Mouse (Mus musculus): ENCODE results near the gene Grb2.

Grb2 gene

DNA sequence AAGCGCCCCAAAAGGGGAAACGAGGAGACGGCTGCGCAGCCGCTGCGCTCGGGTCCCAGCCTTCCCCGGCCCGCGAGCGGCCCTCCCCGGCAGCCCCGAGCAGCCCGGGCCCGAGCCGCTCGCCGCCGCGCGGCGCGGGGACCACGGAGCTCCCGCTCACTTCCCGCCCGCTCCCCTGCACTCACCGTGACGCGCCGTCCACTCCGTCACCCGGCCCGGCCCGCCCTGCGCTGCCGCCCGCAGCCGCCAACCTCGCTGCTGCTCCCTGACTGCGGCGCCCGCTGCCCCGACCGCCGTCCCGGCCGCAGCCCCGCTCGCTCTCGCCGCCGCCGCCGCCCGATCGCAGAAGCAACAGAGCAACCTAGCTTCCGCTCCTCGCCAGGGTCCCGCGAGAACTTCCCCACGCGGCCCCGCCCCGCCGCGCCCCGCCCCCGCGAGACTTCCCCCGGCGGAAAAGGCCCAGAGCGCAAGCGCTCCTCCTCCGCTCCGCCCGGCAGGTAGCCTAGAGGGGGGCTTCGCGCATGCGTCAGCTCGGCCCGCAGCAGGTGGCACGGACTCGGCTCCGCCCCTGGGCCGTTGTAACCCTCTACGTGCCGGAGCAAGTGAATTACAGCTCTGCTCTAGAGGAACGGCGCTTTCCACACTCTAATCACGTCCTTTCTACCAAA, at the start of gene Grb2:
Gene Grb2, minus strand, starts transcription at position 389 of the 668 bp plus-strand sequence.
- peak; percentile 99 for DNase-seq

DNA sequence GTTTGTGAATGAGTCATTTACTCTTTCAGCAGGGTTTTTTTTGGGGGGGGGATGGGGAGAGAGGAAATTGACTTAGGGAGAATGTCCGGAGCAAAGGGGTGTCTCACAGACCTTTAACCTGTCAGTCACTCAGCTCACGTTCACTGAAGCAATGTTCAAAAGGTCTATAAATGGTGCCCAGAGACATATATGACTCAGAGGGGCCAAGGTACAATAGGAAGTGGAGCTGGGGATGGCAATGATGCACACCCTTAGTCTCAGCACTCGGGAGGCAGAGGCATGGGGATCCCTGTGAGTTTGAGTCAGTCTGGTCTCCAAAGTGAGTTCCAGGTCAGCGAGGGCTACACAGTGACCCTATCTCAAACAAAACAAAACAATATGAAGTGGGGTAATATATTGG, 45.1 kb upstream of the Grb2 start:
- DNase-seq, result no peak

DNA sequence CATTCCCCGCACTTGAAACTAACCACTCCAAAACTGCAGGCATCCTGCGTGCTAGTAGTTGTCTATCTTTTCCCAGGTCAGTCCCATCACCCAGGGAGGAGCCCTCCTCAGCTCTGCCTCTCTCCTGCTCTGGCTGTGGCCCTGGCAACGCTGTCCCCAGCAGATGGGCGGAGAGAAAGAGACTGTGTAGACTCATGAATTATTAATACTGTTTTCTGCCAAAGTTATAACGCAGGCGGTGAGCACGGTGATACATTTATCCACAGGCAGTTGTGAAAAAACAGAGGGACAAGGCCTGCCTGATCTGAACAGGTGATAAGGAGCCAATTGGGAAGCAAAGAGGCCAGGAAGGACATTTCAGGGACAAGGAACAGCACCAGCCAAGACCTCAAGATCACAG, 44.3 kb upstream of the Grb2 start:
- no peak for DNase-seq

DNA sequence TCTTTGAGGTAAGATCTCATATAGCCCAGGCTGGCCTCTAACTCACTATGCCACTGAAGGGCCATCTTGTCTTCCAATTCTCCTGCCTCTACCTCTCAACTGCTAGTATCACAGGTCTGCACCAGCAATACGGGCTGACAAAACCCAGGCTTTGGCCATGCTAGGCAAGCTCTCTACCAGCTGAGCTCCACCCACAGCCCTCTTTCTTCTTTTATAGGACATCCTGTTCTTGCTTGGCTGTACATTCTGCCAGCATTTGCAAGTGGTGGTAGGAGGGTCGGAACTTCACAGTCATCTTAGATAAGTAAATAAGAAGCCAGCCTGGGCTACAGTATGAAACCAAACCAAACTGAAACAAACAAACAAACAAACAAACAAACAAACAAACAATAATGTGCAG, 43.3 kb upstream of the Grb2 start:
- DNase-seq, result no peak

DNA sequence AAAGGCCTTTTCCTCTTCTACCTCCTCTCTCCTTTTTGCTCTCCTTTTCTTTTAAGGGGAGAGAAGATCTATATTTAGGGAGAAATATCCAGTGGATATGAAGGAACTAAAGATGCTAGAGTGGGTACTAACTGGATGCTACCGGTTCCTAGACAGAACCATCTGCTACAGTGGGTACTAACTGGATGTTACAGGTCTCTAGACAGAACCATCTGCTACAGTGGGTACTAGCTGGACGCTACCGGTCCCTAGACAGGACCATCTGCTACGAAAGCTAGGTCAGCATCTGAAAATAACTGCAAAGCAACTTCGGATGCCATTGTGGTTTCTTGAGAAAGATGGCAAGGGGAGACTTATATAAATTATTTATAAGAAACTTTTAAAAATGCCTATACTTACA, 41.4 kb upstream of the Grb2 start:
- no peak for DNase-seq

DNA sequence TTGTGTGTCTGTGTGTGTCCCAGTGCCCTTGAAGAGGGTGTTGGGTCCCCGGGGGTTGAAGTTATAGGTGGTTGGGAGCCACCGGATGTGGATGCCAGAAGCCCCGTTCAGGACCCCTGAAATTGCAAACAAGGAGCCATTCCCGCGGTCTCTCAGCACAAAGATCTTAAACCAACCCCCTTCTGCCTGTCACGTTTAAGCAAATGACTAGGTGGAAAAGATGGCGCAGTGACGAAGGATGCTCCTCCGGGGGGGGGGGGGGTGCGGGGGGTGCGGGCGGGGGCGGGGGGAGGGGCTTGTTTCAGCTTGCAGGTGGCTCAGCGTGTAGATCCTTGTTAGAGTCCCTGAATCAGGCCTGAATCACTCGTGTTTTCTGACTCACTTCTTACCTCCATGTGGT, 39.0 kb upstream of the Grb2 start:
- DNase-seq, result no peak

DNA sequence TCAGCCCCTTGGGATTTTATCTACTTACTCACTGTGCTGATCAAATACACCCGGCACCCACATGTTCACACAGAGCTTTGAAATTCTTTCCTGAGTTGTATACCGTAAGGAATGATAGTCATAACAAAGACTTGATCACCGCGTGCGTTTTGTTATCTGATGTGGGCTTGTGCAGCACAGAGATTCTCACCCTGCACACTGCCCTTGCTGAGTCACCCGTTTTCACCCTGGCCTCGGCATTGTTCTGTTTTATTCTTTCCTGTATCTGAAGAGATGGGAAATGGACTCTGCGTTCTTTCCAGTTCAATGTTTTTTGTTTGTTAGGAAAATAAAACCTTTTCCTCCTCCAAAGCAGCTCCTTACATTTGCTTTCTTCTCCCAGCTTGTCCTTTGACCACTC, 38.4 kb upstream of the Grb2 start:
- DNase-seq, result no peak

DNA sequence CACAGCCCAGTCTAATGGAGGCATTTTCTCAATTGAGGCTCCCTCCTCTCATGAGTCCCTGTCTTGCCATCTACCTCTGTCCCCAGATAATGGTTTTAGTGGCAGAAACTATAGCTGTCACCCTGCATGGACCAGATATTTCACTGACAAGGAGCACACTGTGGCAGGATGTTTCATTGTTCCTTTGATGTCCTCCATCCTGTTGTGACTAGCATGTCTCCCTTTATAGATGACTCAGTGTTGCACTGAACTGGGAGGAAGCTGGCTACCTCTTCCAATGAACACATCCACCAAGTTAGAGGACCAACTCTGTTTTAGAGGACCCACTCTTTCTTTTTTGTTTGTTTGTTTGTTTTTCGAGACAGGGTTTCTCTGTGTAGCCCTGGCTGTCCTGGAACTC, 37.7 kb upstream of the Grb2 start:
- DNase-seq, result no peak

DNA sequence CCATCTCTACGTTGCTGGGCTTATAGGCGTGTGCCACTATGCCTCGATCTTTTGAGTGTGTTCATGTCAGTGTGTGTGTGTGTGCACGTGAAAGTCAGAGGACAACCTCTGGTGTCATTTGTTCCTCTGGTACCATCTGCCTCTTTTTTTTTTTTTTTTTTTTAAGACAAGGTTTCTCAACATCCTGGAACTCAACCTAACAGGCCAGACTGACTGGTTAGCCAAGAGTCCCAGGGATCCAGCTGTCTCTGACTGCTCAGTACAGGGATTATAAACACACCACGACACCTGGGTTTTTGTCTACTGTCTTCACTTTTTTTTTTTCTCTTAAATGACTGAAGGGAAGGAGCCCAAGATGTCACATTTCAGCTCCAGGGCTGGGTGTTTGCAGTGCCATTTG, 36.0 kb upstream of the Grb2 start:
- no peak for DNase-seq

DNA sequence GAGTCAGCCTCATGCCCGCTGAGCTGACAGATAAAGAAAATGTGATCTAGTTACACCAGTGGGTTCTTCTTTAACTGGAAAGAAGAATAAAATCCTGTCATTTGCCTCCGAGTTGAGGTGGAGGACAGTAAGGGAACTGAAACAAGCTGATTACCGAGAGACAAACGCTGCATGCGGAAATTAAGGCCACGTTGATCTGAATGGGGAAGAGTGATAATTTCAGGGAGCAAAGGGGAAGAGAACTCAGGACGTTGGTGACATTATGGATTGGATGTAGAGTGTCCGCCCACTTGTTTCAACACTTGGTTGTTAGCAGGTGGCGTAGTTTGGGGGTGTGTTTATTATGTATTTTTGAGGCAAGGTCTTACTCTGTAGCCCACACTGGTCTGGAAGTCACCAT, 34.5 kb upstream of the Grb2 start:
- DNase-seq, result no peak

DNA sequence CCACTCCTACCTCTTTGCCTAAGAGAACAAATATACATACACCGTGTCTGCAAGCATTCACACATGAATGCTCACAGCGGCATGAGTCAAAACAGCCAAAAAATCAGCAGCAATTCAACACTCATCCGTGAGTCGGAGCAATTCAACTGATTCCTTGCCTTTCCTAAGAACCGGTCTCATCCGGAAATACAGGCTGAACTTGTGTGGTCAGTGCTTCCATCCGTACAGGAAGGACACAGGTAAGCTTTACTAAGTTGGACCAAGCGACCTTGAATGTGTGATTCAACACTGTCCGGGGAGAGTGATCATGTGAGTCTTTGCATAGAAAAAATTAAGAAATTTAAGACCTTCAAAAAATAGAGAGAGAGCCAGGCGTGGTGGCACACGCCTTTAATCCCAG, 32.7 kb upstream of the Grb2 start:
- peak; percentile 54 for DNase-seq

DNA sequence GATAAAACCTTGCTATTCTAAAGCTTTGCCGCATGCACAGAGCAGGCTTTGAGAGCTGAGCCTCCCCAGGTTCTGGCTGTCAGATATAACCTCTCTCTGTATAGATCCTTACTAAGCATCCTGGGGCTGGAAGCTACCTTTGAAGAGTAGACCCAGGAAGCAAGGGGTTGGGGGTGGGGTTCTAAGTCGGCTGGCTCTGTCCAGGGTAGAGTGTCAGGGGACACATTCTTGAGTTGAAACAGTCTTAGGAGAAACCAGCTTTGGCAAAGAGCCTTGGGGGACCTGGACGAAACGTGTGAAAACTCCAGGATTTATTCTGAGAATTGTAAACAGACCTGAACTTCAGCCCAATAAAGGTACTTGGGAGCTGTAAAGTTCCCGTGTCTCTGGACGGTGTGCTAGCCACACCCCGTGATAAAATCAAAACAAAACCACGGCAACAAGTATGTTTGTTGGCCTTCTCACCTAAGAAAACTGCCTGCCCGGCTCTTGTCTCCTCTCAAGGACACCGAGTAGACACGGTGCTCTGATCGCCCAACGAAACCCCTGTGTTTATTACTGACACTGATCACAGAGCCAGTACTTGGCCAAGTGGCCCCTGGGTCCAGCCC, 30.0 kb upstream of the Grb2 start:
- no peak for DNase-seq

DNA sequence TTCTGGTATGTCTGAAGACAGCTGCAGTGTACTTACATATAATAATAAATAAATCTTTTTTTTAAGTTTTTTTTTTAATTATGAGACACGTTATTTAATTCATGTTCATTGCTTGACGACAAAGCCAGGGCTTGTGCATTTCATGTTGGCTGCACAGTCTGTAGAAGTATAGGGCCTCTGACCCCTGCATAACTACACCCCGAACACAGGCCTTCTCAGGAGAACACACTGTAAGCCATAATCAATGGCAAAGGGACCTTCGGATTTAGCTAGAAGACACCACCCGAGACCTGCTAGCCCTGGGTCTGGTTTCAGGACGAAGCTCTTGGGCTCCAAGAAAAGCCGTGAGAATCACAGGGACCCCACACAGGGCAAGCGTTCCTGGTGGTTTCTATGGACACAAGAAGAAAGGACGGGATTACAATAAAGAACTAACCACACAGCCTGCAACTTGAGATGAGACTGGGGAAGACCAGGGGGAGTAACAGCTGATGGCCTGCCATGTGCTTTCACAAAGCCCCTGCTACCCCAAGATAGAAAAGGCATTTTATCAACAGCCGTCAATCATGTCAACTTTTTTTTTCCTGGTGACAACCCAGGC, 29.3 kb upstream of the Grb2 start:
- no peak for DNase-seq

DNA sequence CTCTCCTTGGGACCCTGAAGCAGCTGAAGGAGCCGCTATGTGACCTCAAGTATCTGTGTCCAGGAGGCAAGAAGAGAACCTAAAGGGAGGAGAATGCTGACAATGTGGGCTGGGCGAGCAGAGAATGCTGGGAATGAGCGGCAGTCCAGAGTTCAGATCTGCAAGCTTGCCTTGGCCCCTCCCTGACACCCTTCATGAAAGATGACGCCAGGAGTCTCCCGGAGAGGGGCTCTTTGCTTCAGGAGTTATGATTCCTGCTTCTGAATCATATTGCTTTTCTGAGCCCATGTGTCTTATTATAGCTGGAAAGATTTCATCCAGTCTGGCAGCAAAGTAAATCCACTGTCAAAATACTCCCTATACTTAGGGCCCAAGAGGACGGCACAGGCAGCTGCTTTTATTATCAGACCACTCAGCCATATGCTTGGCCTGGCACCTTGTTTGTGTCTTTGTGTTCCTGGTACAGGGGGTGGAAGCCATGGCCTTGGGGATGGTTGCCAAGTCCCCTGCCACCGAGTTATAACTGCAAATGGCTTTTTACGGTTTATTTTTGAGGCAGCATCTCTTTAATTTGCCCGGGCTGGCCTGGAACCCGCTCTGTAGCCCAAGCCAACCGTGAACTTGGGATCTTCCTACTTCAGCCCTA, 25.8 kb upstream of the Grb2 start:
- peak; percentile 60 for DNase-seq

DNA sequence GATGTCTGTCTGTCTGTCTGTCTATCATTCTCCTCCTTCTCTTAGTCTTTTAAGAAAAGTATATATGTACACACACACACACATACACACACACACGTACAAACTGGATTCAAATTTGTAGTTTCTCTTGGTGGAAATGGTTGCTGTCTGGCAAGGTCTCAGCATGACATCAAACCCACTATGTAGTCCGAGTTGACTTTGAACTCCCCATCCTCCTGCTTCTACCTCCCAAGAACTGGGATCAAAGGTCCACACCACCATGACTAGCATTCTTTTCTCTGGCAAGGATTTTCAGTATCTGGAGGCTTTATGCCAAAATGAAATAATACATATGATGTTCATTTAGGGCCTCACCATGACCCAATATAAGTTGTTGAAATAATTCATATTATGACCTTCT, 14.8 kb upstream of the Grb2 start:
- DNase-seq, result no peak

DNA sequence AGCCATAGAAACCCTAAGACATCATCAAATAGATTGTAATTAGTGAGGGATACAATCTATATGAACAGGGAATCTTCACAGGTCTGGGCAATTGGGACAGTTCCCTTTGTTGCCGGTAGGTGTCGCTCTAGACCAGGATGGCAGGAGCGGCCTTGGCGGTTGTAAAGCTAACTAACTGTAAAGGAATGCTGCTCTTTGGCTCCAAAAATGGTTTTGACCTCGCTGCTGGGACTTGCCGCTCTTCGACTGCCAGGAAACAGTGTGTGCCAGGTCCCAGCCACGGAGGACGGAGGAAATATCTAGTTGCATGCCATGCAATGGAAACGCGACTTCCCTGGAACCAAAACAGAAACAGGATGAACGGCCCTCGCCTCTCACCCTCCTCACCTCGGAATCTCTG, 14.2 kb upstream of the Grb2 start:
- DNase-seq, result peak; percentile 91

DNA sequence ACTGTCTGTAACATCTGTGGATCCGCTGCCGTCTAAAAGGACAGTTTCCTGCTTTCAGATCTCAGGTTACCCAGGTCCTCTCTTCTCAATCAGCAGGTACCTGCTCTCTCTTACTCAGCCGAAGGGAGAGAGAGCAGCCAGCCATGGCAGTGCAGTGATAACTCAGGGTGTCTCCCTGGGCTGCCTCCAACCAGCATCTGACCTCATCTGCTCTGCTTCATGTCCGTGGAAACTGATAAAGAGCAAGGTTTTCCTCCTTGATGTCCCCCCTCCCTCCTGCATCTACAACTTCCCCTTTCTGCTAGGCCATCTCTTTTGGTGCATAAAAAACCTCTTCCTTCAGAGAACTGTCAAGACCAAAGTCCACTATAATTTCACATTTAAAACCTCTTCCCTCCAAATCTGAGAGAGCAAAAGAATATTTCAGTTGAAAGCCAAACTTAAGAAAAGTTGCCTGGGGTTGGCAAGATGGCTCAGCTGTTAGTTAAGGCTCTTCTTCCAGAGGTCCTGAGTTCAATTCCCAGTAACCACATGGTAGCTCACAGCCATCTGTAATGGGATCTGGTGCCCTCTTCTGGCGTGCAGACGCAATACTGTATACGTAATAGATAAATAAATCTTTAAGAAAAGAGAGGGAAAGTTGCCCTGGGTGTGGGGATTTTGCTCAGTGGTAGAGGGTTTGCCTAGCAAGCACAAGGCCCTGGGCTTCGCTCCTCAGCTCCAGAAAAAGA, 9.4 kb upstream of the Grb2 start:
- peak; percentile 49 for DNase-seq

DNA sequence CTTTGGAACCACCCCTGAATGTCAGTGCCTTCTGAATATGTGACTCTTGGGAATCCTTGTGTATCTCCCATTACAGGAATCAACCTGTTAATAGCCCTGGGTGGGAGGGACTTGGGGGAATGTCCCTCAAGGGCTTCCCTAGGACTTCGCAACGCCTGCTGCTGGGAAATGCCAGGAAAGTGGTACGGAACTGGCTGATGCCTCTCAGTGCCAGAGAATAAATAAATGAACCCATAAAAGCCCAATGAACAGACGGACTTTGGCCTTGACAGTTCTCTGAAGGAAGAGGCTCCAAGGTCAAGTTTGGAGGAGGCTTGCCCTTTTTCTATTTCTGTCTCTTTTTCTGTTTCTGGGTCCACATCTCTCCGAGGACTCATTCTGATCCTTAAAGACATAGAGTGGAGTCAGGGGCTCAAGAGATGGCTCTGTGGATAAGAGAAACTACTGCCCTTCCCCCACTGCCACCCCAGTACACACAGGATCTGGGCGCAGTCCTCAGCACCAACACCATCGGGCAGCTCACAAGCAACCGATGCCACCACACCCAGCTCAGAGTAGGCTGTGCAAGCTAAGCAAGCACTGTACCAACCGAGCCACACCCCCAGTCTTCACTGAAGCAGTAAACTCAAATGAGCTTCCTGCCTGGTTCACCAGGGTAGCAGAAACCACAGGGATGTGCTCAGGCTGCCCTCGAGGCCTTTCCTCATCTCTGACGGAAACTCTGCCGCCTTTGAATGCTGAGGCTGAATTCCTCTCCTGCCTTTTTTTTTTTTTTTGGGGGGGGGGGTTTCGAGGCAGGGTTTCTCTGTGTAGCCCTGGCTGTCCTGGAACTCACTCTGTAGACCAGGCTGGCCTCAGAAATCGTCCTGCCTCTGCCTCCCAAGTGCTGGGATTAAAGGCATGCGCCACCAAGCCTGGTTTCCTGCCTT, 8.3 kb upstream of the Grb2 start:
- DNase-seq, result no peak

DNA sequence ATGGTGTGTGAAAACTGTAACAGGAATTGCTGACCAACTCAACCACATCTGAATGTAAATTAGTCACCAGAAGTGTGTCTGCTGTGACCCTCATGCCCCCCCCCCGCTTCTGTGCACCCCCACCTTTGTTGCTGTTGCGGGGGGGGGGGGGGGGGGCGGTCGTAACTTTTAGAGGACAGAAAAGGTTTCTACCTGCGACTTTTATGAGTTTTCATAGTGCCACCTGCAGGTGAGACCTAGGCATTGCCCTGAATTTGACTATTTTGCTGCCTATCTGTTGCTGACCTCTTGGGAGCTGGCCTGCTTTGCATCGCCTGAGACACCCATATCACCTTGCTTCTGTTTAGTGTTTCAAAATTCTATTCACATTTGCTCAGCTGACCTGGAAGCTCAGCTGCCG, 6.1 kb upstream of the Grb2 start:
- DNase-seq, result peak; percentile 67

DNA sequence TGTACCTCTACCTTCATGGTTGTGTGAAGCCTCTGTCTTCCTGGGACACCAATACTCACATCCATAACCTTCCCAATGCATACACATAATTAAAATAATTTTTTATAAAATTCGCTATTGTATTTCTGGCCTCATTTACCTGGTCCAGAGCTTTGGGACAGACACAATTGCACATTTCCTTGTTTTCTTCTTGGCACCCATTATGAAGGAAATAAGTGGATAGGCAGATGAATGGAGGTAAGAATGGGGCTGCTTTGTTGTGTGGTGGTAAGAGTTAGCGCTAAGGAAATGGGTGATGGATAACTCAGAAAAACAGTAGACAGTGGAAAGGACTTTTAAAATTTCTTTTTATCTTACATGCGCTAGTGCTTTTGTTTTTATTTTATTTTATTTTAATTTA, 5.0 kb upstream of the Grb2 start:
- DNase-seq, result no peak

DNA sequence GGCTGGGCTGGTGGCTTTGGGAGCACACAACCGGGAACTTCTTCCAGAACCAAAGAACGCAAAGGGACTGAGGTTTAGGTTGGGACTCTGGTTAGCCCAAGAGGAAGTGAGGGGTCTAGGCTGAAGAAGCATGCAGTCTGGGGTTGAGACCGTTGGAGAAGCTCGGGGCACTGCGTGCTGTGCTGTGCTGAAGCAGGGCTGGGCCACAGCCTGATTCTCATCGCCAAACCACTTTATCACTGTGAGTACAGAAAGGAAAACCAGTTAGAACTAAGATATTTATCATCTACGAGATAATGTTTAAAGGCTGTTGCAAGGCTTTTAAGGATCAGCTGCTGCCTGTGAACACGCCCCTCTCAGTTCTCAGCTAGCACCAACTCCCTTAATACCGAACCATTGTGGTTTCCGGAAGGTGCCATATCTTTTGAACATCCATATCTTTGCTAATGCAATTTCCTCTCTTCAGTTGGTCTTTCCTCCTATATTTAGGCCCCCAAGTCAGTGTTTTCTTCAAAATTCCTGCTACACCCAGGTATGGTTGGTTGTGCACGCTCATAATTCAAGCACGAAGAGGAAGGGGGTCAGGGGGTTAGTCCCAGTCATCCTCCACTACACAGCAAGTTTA, 4.4 kb upstream of the Grb2 start:
- no peak for DNase-seq

DNA sequence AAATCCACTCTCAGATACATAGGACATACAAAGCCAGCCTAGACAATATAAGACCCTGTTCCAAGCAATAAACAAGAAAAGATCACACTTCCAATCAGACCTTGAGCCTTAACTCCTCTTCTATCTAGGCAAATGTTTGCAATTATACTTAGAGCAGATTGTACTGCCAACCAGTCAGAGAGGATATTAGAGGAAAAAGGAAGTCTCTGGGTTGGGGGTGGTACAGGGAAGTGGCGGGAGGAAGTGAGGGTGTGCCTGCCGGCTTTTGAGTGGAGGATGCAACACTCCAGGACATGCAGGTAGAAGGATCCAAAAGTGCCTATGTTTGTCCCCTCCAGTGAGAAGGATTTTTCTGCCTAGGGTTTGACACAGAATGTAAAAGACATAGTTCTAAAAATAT, 3.9 kb upstream of the Grb2 start:
- no peak for DNase-seq
